Mouse (Mus musculus): ENCODE results near the gene Btbd9.

DNA sequence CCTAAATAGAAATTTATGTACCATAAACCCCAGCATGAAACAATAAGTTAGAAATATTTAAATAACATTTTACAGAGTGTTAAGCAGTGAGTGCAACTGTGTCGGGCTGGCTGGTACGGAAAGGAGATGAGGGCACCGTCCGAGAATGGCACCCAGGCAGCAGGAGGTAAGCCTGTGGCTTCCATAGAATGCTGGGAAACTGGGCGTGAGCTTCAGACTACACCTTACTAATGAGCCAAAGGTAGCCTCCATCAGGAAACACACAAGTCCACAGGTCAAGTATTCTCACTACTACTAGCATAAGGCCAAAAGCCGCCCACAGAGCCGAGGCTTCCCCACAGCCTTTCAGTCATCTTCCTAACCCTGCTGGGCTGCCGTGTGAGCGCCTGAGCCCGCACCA, 144.2 kb downstream of the Btbd9 start:
- TF ChIP-seq CTCF (IDR thresholded peaks at IDR 0.05; ENCODE audit: extremely low read depth, insufficient read length, insufficient replicate concordance, low read depth, low read length) (no peak), POLR2A (IDR thresholded peaks at IDR 0.05; ENCODE audit: low read depth, low read length) (no peak)

Data from small intestine, adult 2 months (tissue).